Mouse (Mus musculus): Measurements from ENCODE around the gene Sox9. TPM values are rescaled to one million over a fixed set of nuclear protein-coding genes. Genes with fewer than 3 reads are reported as not detected.

Sox9 gene
- total RNA-seq (2023): not detected

GRCm38 (mm10) chr11:112781994-112782356 is at the start of gene Sox9:
Gene Sox9 (plus strand): TSS chr11:112782224.

Data from neutrophil, adult 83 days (primary cell).